Mouse (Mus musculus) cortical plate, adult 2 months (tissue): ENCODE measurements at regions not wholly inside any gene's neighbourhood (a gene's known extent, or its start where the extent isn't known, plus 50 kb on each side); places are given as distances from the start of the nearest gene placed in this dataset.

ENCODE experiments used
- CTCF ChIP-seq: fragments of 200-500 bp; IDR thresholded peaks from 2 replicates; pipeline ENCODE4 v1.5.1; 2011; ENCODE audit warnings: mild to moderate bottlenecking, control low read depth, low read length; ENCODE audit not compliant: insufficient read depth; ENCODE audit errors: extremely low read depth
- POLR2A ChIP-seq: fragments of 200-500 bp; IDR thresholded peaks from 2 replicates; pipeline ENCODE4 v1.6.1; 2011; ENCODE audit warnings: mild to moderate bottlenecking, low read length, control low read depth; ENCODE audit not compliant: insufficient read depth; ENCODE audit errors: extremely low read depth

GRCm38 (mm10) chr14:76247664-76248063 is 137.0 kb downstream of the Nufip1 start:
- no peak for TF ChIP-seq POLR2A
- TF ChIP-seq CTCF = 0 out of 2 replicates have a peak, but pooled peaks have one; percentile 2
